Mouse (Mus musculus) forebrain, embryonic 11.5 days (tissue): Measurements from ENCODE around the gene Uba3. TPM values are rescaled to one million over a fixed set of nuclear protein-coding genes. Genes with fewer than 3 reads are reported as not detected.

Experiments used
- polyA plus RNA-seq: library from polyadenylated mRNA; unstranded; fragments of >200 nt; fragmentation: Nextera tagmentation; extraction: Ambion mirVana; gene quantifications from 2 replicates; pipeline ENCODE4 v1.2.1, GENCODE M21; 2014

The Uba3 gene
- polyA plus RNA-seq, 1 experiment from 2014 or later = 107 TPM

Other genes starting within 250 kb of the Uba3 start
- 0.41 and 0.87 TPM in 2 replicates for gene Fam19a4, start 145.2 kb downstream of the Uba3 start, polyA plus RNA-seq
- 8.9 and 9.1 TPM in 2 replicates for gene Eogt, start 56.5 kb downstream of the Uba3 start, polyA plus RNA-seq
- 28.2 and 30.7 TPM in 2 replicates for gene Tmf1, start 26.5 kb downstream of the Uba3 start, polyA plus RNA-seq
- gene Arl6ip5, start 5.0 kb upstream of the Uba3 start, polyA plus RNA-seq = 36.4 and 36.9 TPM in 2 replicates
- gene Lmod3, start 47.1 kb upstream of the Uba3 start, polyA plus RNA-seq = not detected in 2 replicates